18 mouse cellular contexts compared by ENCODE assay signal in the genomic region with DNA sequence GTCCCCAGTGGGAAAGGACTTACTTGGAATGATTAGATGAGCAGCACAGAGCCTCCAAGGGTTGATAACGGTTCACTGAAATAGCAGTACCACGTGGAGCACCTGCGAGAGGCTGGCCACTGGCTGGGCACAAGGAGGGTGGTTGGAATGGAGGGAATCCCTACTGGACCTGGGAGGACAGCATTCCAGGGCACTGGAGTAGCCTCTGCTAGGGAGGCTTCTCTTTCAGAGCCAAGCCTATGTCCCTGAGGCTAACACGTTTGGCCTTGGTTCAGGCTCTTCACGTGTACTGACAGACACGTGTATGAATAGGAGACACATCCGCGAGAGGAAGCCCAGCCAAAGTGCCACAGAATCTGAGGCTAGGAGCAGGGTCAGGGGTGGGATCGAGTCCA. TPM values are rescaled to one million over a fixed set of nuclear protein-coding genes. Genes with fewer than 3 reads are reported as not detected.
DNase-seq lines count a peak whose midpoint lies in the region; ATAC-seq and TF ChIP-seq lines count a peak whose summit lies in the region.
"Had no signal": no experiment of that assay in that cellular context is flagged by ENCODE, and none has a peak within 500 bp of the region (broad histone marks: within the 10 kb centered on the region; RNA-seq: fewer than 3 reads in every experiment).

No protein-coding gene starts in this region.

- WGBS in kidney, adult 2 months = 58% methylated on average over 9 of the region's 9 CpGs
- WGBS in kidney, embryonic 15.5 days = 75% methylated on average over 9 of the region's 9 CpGs

- H3K4me1 ChIP-seq in kidney, adult 2 months (ENCODE audit: control insufficient read depth, insufficient read depth, low read length) = peaks cover 20% of the 10 kb centered on the region
- H3K4me1 ChIP-seq in kidney, embryonic 15.5 days = peaks cover 69% of the 10 kb centered on the region

- no peaks in the 10 kb centered on the region for H3K27me3 ChIP-seq in kidney, adult 2 months (replicated peaks; ENCODE audit: control insufficient read depth, insufficient read depth, low read length)
- H3K27me3 ChIP-seq in kidney, embryonic 15.5 days = peaks cover 53% of the 10 kb centered on the region

- ATAC-seq in kidney, embryonic 15.5 days (replicated peaks; ENCODE audit: low FRiP score) = no peak
- ATAC-seq: hindbrain, embryonic 16.5 days; intestine, postnatal 0 days had no signal

- peak; percentile 72 for DNase-seq in kidney, adult 2 months
- DNase-seq in lung, postnatal 36 days = peak; percentile 47
- no peak for DNase-seq in lung, postnatal 14 days
- peak; percentile 23 for DNase-seq in kidney, postnatal 14 days
- DNase-seq in testis, postnatal 14 days (ENCODE audit: low spot score) = no peak
- DNase-seq in spleen, adult 18-20 months = no peak
- DNase-seq: cerebellum, postnatal 14 days; embryo, embryonic 11 days; gastrocnemius, postnatal 25 days; layer of hippocampus, adult 9-11 months had no signal

- H3K4me3 ChIP-seq in kidney, adult 2 months (ENCODE audit: insufficient read depth, low read depth, low read length) = no peak overlapping the region
- H3K4me3 ChIP-seq in kidney, embryonic 15.5 days (replicated peaks) = no peak overlapping the region
- H3K4me3 ChIP-seq: embryonic facial prominence, embryonic 15.5 days; limb, embryonic 12.5 days; midbrain, embryonic 10.5 days; neural tube, embryonic 12.5 days; stomach, embryonic 15.5 days had no signal

- H3K9ac ChIP-seq in kidney, embryonic 15.5 days = no peak overlapping the region
- H3K9ac ChIP-seq: embryonic facial prominence, embryonic 15.5 days; limb, embryonic 12.5 days; neural tube, embryonic 12.5 days; stomach, embryonic 15.5 days had no signal

- H3K9me3 ChIP-seq in kidney, embryonic 15.5 days (replicated peaks) = no peaks in the 10 kb centered on the region
- H3K9me3 ChIP-seq: embryonic facial prominence, embryonic 15.5 days; limb, embryonic 12.5 days; midbrain, embryonic 10.5 days; neural tube, embryonic 12.5 days; stomach, embryonic 15.5 days had no signal

- H3K27ac ChIP-seq in kidney, adult 2 months (ENCODE audit: insufficient read depth, low read depth, low read length) = no peak overlapping the region
- H3K27ac ChIP-seq in kidney, embryonic 15.5 days = no peak overlapping the region
- H3K27ac ChIP-seq: embryonic facial prominence, embryonic 15.5 days; limb, embryonic 12.5 days; midbrain, embryonic 10.5 days; neural tube, embryonic 12.5 days; stomach, embryonic 15.5 days had no signal

- no peak for TF ChIP-seq POLR2A in kidney, adult 2 months (IDR thresholded peaks at IDR 0.05; ENCODE audit: low read depth, low read length)

- H3K36me3 ChIP-seq in kidney, adult 2 months (ENCODE audit: control insufficient read depth, insufficient read depth, low read length) = no peaks in the 10 kb centered on the region
- no peaks in the 10 kb centered on the region for H3K36me3 ChIP-seq in kidney, embryonic 15.5 days
- H3K36me3 ChIP-seq: embryonic facial prominence, embryonic 15.5 days; limb, embryonic 12.5 days; midbrain, embryonic 10.5 days; neural tube, embryonic 12.5 days; stomach, embryonic 15.5 days had no signal

- no peak overlapping the region for H3K4me2 ChIP-seq in kidney, embryonic 15.5 days
- H3K4me2 ChIP-seq: embryonic facial prominence, embryonic 15.5 days; limb, embryonic 12.5 days; neural tube, embryonic 12.5 days; stomach, embryonic 15.5 days had no signal

- TF ChIP-seq CTCF in kidney, adult 2 months (conservative IDR thresholded peaks at IDR 0.05; ENCODE audit: insufficient read depth, insufficient read length, low read depth, low read length) = no peak

RNA-seq across cellular contexts. Expression of a gene that starts 2.2 kb away (rescaled TPM):
- polyA plus RNA-seq in kidney, adult 2 months (2012; rRNA removed) = 17.4 and 23.6 TPM in 2 replicates
- 13.3 and 16.3 TPM in 2 replicates for polyA plus RNA-seq in kidney, embryonic 15.5 days (2015; fragmentation: Nextera tagmentation; extraction: Ambion mirVana)

RNA-seq across cellular contexts. Expression of a gene that starts 18.5 kb away (rescaled TPM):
- 14.2 and 16.2 TPM in 2 replicates for polyA plus RNA-seq in kidney, adult 2 months (2012; rRNA removed)
- 29.1 and 29.2 TPM in 2 replicates for polyA plus RNA-seq in kidney, embryonic 15.5 days (2015; fragmentation: Nextera tagmentation; extraction: Ambion mirVana)

Comparison
In these comparisons a context has a peak if more than half of its experiments do, and no peak if none do; other contexts are left out.
1. DNase-seq: peak in kidney, adult 2 months (single experiment), lung, postnatal 36 days (single experiment) and kidney, postnatal 14 days (single experiment); none in lung, postnatal 14 days (single experiment), testis, postnatal 14 days (single experiment) and spleen, adult 18-20 months (0 of 2).